Mouse (Mus musculus): ENCODE data around the gene Gria2. TPM values are rescaled to one million over a fixed set of nuclear protein-coding genes. Genes with fewer than 3 reads are reported as not detected.

Gria2 gene
- total RNA-seq, 2 experiments from 2014 or later = not detected

- no peak for ATAC-seq (ENCODE audit: poor library complexity, severe bottlenecking)
Measured at GRCm38 (mm10) chr3:80776628-80777027, 26.0 kb downstream of the Gria2 start.

GRCm38 (mm10) chr3:80775971-80776370 is 26.7 kb downstream of the Gria2 start:
- no peak for ATAC-seq (ENCODE audit: poor library complexity, severe bottlenecking)

GRCm38 (mm10) chr3:80774005-80774764 is 28.4 kb downstream of the Gria2 start:
- ATAC-seq (ENCODE audit: poor library complexity, severe bottlenecking) = no peak

GRCm38 (mm10) chr3:80773232-80773631 is 29.4 kb downstream of the Gria2 start:
- ATAC-seq (ENCODE audit: poor library complexity, severe bottlenecking) = no peak

GRCm38 (mm10) chr3:80769506-80770235 is 33.0 kb downstream of the Gria2 start:
- ATAC-seq (ENCODE audit: poor library complexity, severe bottlenecking) = no peak

- no peak for ATAC-seq (ENCODE audit: poor library complexity, severe bottlenecking)
Measured at GRCm38 (mm10) chr3:80758955-80759354, 43.7 kb downstream of the Gria2 start.

GRCm38 (mm10) chr3:80758363-80758762 is 44.3 kb downstream of the Gria2 start:
- no peak for ATAC-seq (ENCODE audit: poor library complexity, severe bottlenecking)

- no peak for ATAC-seq (ENCODE audit: poor library complexity, severe bottlenecking)
Measured at GRCm38 (mm10) chr3:80750786-80751185, 51.8 kb downstream of the Gria2 start.

- no peak for ATAC-seq (ENCODE audit: poor library complexity, severe bottlenecking)
Measured at GRCm38 (mm10) chr3:80725205-80725604, 77.4 kb downstream of the Gria2 start.

- no peak for ATAC-seq (ENCODE audit: poor library complexity, severe bottlenecking)
Measured at GRCm38 (mm10) chr3:80713123-80713522, 89.5 kb downstream of the Gria2 start.

GRCm38 (mm10) chr3:80708992-80709391 is 93.6 kb downstream of the Gria2 start:
- ATAC-seq (ENCODE audit: poor library complexity, severe bottlenecking) = no peak

- no peak for ATAC-seq (ENCODE audit: poor library complexity, severe bottlenecking)
Measured at GRCm38 (mm10) chr3:80702173-80702572, 100.5 kb downstream of the Gria2 start.

GRCm38 (mm10) chr3:80697523-80697922 is 105.1 kb downstream of the Gria2 start:
- ATAC-seq (ENCODE audit: poor library complexity, severe bottlenecking) = no peak

- ATAC-seq (ENCODE audit: poor library complexity, severe bottlenecking) = no peak
Measured at GRCm38 (mm10) chr3:80694965-80695364, 107.7 kb downstream of the Gria2 start.

GRCm38 (mm10) chr3:80665105-80665504 is 137.5 kb downstream of the Gria2 start:
- ATAC-seq (ENCODE audit: poor library complexity, severe bottlenecking) = no peak

- no peak for ATAC-seq (ENCODE audit: poor library complexity, severe bottlenecking)
Measured at GRCm38 (mm10) chr3:80663293-80663692, 139.3 kb downstream of the Gria2 start.

GRCm38 (mm10) chr3:80661838-80662237 is 140.8 kb downstream of the Gria2 start:
- ATAC-seq (ENCODE audit: poor library complexity, severe bottlenecking) = no peak

- ATAC-seq (ENCODE audit: poor library complexity, severe bottlenecking) = no peak
Measured at GRCm38 (mm10) chr3:80652213-80652612, 150.4 kb downstream of the Gria2 start.

All from megakaryocyte, adult 5-6 weeks (primary cell).